Mouse (Mus musculus) lung, adult 18-20 months (tissue): ENCODE measurements at regions not wholly inside any gene's neighbourhood (a gene's known extent, or its start where the extent isn't known, plus 50 kb on each side); places are given as distances from the start of the nearest gene placed in this dataset.

ENCODE experiments used
- DNase-seq, 2 experiments: peaks; one replicate each; pipeline ENCODE4 v3.0.0; 2022; ENCODE audit warnings: mixed read lengths in 2 of 2

- DNase-seq, result no peak
Measured at GRCm38 (mm10) chr8:87199461-87200131, 272.8 kb downstream of the Cbln1 start.

- no peak for DNase-seq
Measured at GRCm38 (mm10) chr8:87197867-87198536, 274.4 kb downstream of the Cbln1 start.

DNA sequence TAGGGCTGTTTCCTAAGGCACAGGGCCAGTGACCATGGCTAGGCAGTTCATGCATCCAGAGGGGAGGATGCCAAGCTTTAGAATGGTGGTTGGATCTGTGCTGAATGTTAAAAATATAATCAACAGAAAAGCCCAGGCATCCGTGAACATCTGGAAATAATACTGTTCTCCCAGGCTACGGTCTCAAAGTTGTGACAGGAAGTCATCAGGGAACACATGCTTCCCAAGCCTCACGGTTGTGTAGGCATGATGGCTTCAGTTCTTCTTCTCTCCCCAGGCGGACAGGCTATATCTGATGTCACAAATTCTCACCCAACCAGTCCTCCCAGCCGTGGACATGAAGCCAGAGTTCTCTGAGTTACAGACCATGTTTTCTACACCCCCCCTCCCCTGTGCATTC is 275.4 kb downstream of the Cbln1 start:
- no peak for DNase-seq

DNA sequence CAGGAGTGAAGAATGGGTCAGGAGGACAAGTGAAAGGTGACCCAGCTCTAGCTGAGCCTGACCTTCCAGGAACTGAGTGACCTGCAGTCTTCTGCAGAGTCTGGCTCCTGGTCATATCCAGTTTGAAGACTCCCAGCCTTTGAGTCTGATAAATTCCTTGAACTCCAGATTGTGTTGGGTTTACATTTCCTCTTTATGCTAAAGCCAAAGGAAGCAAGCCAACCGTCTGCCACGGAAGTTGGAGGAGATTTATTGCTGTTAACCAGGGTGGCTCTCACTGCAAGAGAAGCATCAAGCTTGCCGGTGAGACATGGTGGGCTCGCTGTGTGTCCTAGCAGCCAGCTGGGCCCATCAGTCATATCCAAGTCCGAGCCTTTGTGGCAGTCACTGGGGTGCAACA is 276.4 kb downstream of the Cbln1 start:
- no peak for DNase-seq

- no peak for DNase-seq
Measured at GRCm38 (mm10) chr8:87189791-87190385, 282.5 kb downstream of the Cbln1 start.

DNA sequence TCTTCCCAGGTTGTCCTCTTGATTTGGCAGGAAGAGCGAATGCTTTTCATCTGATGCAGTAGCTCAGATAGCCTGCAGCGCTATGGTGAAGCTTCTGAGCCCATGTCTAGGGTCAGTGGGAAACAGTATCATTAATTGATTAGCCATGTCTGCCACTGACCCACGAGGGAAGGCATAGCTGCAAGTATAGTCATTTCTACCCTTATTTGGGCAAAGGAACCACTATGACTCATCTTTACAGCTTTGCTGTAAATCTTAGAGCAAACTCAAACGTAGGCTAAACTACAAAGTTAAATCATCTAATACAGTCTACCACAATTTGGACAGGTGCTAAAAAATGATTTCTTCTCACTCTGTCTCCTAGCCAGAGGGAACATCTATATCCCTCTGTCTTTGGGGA is 289.5 kb downstream of the Cbln1 start:
- DNase-seq, result no peak

- no peak for DNase-seq
Measured at GRCm38 (mm10) chr8:87178561-87178960, 293.5 kb upstream of the N4bp1 start.

GRCm38 (mm10) chr8:87177620-87178019 is 292.6 kb upstream of the N4bp1 start:
- no peak for DNase-seq

DNA sequence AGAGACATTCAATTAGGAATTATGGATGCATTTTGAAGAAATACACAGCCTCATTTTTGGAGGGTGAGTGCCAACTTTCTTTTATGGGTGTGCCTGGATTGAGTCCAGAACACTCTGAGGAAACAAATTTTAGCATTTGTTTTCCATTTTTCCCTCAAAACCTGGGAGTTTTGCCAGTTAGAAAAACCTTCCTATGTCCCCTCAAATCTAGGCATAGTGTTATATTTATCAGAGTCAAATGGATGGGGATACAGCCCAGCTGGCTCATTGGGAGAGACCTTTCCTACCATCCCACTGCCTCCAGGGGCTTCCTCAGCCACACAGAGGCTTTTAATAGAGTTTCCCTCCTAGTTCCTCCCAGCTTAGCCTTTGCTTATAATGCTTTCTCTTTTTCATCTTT is 290.0 kb upstream of the N4bp1 start:
- no peak for DNase-seq

GRCm38 (mm10) chr8:87173720-87174119 is 288.7 kb upstream of the N4bp1 start:
- no peak for DNase-seq

DNA sequence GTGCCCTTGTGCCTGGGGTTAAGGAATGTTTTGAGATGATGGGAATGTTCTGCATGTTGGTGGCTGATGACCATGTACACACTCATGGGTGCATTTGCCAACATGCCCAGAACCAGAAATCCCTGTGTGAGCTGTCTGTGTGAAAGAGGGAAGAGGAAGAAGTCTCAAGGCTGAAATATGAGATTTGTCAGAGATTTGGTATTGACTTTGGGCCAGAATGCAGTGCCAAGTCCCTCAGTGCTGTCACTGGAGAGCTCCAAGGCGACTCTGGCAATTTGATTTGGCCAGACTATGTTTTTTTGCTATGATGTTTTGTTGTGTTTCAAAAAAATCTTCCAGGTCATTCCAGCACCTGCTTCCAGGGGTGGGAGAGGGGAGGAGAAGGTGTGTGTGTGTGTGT is 281.7 kb upstream of the N4bp1 start:
- no peak for DNase-seq

GRCm38 (mm10) chr8:87160416-87160815 is 275.4 kb upstream of the N4bp1 start:
- DNase-seq, result no peak

DNA sequence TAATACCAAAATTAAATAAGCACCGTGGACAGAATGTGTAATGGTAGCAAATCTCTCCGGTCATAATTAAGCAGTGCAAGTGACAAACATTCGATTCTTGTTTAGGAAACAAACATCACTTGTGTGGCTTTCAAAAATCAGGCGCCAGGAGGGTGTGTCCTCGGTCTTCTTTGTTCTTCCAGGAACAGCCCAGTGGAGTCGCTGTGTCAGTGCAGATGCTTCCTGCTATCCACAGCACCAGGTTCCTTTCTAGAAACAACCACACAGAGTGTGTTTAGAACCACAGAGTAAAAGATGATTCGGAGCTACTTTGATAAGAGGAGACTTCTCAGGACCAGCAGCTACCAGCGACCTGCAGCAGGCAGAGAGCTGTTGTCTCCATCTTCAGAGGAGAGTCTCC is 273.3 kb upstream of the N4bp1 start:
- no peak for DNase-seq

DNA sequence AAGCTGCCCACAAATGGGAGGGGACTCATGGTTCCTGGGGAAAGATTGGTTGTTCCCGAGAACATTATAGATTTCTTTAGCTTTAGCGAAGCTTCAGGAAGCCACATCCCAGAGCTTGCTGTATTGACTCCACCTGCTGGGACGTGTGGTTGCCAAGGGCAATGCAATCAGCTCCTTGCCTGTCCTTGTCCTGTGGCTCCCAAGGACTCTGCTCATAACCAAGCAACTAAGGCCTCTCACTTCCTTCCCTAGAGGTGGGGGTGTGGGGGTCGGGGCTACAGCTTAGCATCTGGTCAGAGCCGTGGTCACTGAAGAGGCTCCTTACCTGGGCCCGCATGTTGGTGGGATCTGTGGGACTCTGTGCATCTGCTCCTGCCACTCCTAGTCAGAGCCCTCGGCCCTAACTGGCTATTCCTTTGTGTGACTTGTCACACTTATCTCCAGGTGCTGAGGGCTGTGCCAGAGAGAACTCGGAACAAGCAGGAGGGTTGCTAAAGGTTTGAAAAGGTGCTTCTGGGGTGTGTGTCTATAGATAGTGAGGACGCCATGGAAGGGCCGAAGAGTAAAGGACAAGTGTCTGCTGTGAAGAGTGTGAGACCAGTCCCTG is 270.9 kb upstream of the N4bp1 start:
- DNase-seq, result no peak

GRCm38 (mm10) chr8:87152068-87152915 is 267.2 kb upstream of the N4bp1 start:
- DNase-seq, result no peak

DNA sequence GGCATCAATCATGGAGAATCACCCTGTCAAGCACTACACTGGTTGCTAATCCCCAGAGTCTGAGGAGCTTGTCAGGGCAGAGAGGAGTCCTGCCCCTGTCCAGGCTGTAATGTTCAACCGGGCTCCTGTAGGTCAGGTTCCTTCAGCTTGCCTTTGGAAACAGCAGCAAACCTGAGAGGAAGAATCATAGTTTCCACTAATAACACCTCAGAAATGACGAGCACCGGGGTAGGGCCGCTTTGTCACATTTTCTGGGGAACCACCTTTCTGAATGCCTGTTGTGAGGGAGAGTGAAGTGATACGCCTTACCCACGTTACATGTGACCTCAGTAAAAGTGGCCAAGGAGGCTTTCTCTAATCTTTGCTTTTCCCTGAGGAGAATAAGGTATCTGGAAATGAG is 263.8 kb upstream of the N4bp1 start:
- no peak for DNase-seq

- no peak for DNase-seq
Measured at GRCm38 (mm10) chr8:87147704-87148103, 262.6 kb upstream of the N4bp1 start.

GRCm38 (mm10) chr8:87137412-87137811 is 252.4 kb upstream of the N4bp1 start:
- DNase-seq, result no peak

- DNase-seq, result no peak
Measured at GRCm38 (mm10) chr8:87131716-87132115, 246.7 kb upstream of the N4bp1 start.

DNA sequence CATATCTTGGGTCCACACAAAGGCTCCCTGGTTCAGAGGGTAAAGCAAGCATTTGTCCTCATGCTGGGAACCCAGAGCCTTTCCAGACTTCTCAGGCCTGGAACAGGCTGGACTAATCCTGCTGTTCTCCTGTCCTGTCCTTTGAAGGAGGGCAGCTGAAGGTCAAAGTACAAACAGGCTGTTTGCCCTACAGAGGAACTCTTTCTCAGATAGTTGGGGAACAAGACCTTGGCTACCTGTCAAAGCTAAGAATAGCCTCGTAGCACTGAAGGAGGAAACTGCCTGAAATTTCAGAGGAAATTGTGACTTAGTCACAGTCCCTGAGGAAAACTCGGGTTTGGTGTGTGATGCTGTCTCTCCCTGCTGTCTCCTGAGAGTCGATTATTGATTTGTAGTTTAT is 245.6 kb upstream of the N4bp1 start:
- DNase-seq, result no peak

DNA sequence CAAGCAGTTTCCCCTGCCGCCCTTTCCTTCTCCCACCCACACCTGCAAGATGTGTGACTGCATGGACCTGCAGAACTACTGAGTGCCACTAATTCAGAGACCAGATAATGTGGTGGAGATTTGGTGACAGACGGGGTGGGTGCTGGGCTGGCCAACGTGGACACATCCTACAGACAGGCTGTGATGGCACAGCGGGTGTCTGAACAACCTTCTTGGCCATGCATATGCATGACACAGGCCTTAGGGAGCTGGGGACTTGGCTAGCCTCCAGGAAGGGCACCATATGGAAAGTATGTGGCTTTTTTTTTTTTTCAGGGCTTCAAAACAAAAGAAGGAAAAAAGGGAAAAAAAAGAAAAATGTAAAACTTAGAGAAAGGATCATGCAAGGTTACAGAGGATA is 243.5 kb upstream of the N4bp1 start:
- no peak for DNase-seq

DNA sequence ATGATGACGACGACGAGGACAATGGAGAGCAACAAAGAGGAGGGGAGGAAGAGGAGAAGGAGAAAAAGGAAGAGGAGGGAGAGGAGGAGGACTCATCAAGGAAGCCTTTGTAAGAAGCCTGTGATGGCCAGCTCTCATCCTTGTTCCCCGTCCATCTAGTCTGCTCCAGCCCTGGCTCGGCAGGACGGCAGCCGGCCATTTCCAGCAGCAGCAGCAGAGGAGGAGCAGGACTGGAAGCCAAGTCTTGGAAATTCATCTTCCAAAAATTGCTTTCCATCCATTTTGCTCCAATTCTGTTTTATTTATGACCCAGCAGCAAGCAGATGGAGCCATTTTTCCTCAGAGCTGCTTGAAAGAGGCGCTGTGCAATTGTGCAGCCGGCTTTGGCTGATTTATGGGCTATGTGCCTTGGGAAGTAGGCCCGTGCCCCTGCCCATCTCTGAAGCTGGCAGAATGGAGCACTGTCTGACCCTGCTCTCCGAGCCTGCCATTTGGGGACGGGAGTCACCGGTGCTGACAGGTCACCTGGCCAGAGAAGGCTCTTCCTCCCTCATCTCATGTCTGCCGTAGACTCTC is 231.2 kb upstream of the N4bp1 start:
- DNase-seq, result no peak

- DNase-seq, result no peak
Measured at GRCm38 (mm10) chr8:87112355-87112754, 227.3 kb upstream of the N4bp1 start.
